Mouse (Mus musculus) intestine, embryonic 14.5 days (tissue): ENCODE measurements at regions not wholly inside any gene's neighbourhood (a gene's known extent, or its start where the extent isn't known, plus 50 kb on each side); places are given as distances from the start of the nearest gene placed in this dataset.

Experiments
- ATAC-seq: fragments of 200-750 bp; cut with Nextera tagmentation; replicated peaks from 2 replicates; pipeline ENCODE4 v1.8.0; 2017; ENCODE audit warnings: low read depth, moderate number of reproducible peaks, moderate TSS enrichment, moderate library complexity; ENCODE audit not compliant: low FRiP score, low TSS enrichment
- DNase-seq: peaks from one replicate; pipeline ENCODE4 v3.0.0-alpha.2; 2018; ENCODE audit warnings: low spot score
- H3K27ac ChIP-seq: fragments of 300-500 bp; sonication (generic); 2 replicates; pipeline ENCODE4 v1.5.1; 2014; ENCODE audit warnings: low read depth, mild to moderate bottlenecking, control low read depth
- H3K27me3 ChIP-seq: fragments of 300-500 bp; sonication (generic); replicated peaks from 2 replicates; pipeline ENCODE4 v1.6.1; 2014; ENCODE audit warnings: low read length, control low read depth; ENCODE audit not compliant: control insufficient read depth, insufficient read depth
- H3K36me3 ChIP-seq: fragments of 300-500 bp; sonication (generic); 2 replicates; pipeline ENCODE4 v1.6.1; 2014; ENCODE audit warnings: low read length, control low read depth; ENCODE audit not compliant: control insufficient read depth, insufficient read depth
- H3K4me1 ChIP-seq: fragments of 300-500 bp; sonication (generic); replicated peaks from 2 replicates; pipeline ENCODE4 v1.6.1; 2014; ENCODE audit warnings: low read length, control low read depth, mixed read lengths; ENCODE audit not compliant: control insufficient read depth, insufficient read depth
- H3K4me2 ChIP-seq: fragments of 300-500 bp; sonication (generic); 2 replicates; pipeline ENCODE4 v1.6.1; 2014; ENCODE audit warnings: low read length
- H3K4me3 ChIP-seq: fragments of 300-500 bp; sonication (generic); 2 replicates; pipeline ENCODE4 v1.5.1; 2014; ENCODE audit warnings: low read depth, low read length, control low read depth, mixed read lengths
- H3K9ac ChIP-seq: fragments of 300-500 bp; sonication (generic); 2 replicates; pipeline ENCODE4 v1.6.1; 2014; ENCODE audit warnings: mild to moderate bottlenecking, low read length
- H3K9me3 ChIP-seq: fragments of 300-500 bp; sonication (generic); 2 replicates; pipeline ENCODE4 v1.6.1; 2016; ENCODE audit warnings: low read length, control low read depth; ENCODE audit not compliant: control insufficient read depth
- WGBS: fragments of 180-500 bp; shearing (Covaris S2); extraction: QIAGEN DNeasy Blood & Tissue Kit; methylation state at CpG from one replicate; pipeline ENCODE4 v1.1.7; 2014; 5-methylcytosine and 5-hydroxymethylcytosine counted together

GRCm38 (mm10) chr2:74300366-74300791, 278.9 kb downstream of the Lnpk start:
- DNase-seq (peak; percentile 82), ATAC-seq (peak; percentile 75)
- Histone ChIP-seq H3K27me3 (0 out of 2 replicates have a peak, but pooled peaks cover 2% of the 10 kb centered on the region), H3K9me3 (no peaks in the 10 kb centered on the region), H3K4me2 (peak overlapping the region; percentile 65), H3K4me1 (0 out of 2 replicates have a peak, but pooled peaks cover 3% of the 10 kb centered on the region), H3K27ac (no peak overlapping the region), H3K4me3 (peak overlapping the region; percentile 37), H3K36me3 (no peaks in the 10 kb centered on the region), H3K9ac (0 out of 2 replicates have a peak overlapping the region, but pooled peaks have one; percentile 10)
- 1% methylated on average over 11 of the region's 11 CpGs for whole genome bisulfite sequencing

DNA sequence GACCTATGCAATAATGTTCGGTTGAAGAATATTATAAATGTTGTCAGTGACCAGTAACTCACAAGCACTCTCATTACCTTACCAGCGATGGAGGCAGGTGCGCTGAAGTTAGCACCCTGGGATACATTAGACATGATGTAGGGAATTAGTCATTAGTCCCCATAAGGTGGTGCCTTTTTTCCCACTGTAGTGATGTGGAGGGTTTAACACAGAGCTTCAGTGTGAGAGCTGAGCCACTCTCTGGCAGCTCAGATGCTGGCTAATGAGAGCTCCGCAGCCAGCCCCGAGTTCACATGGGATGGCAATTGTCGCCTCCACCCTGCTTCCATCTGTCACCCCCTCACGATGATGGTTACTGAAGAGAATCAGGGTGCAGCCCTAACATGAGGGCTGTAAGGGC, 286.6 kb downstream of the Lnpk start:
- DNase-seq (no peak), ATAC-seq (no peak)
- Histone ChIP-seq H3K4me3 (no peak overlapping the region), H3K9ac (no peak overlapping the region), H3K27ac (no peak overlapping the region), H3K4me1 (no peaks in the 10 kb centered on the region), H3K36me3 (no peaks in the 10 kb centered on the region), H3K4me2 (no peak overlapping the region), H3K9me3 (no peaks in the 10 kb centered on the region), H3K27me3 (no peaks in the 10 kb centered on the region; the same call in 1 of the 2 replicates)
- 87% methylated on average over 7 of the region's 7 CpGs for WGBS

DNA sequence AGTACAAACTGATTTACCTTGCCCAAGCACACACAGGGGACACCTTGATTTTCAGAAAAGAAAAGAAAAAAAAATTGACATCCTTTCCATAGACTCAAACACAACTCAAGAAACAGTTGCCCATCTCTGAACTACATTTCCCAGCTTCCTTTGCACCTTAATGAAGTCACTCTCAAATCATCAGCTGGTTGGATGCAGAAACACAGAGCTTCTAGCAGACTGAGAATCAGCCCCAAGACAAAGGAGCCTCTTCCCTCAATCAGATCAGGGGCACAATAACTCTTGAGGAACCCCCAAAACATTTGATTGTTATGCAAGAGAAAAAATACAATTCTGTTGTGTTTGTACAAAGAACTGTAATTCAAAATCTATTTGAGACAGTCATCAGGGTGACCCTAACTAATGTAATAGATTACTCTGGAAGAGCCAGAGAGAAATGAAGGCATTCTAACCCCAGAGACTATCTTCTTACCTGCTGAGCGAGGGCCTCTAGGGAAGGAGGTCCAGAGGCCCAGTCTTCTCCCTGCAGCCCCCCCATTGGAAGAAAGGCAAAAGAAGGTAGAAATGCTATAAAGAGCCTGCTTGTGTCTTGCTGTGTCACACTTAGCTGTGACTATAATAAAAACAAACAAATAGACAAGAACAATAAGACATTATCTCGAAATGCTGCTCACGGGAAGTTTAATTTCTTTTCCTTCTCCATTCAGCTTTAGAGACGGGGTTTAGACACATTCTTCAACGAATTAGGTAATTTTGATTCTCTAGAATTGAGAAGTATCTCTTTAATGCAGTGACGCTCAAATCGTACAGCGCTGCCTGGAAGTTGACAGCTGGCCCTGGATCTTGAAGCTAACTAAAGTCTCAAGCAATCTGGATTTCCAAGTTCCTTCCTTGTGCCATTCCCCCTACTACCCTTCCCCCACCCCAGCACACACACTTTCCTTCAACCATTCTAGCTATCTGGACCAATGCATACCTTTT, 287.5 kb downstream of the Lnpk start:
- Histone ChIP-seq H3K27me3 (no peaks in the 10 kb centered on the region; the same call in 1 of the 2 replicates), H3K9ac (no peak overlapping the region), H3K36me3 (no peaks in the 10 kb centered on the region), H3K4me2 (no peak overlapping the region), H3K9me3 (no peaks in the 10 kb centered on the region), H3K4me3 (no peak overlapping the region), H3K4me1 (no peaks in the 10 kb centered on the region), H3K27ac (no peak overlapping the region)
- WGBS: 88% methylated on average over 8 of the region's 8 CpGs
- ATAC-seq (no peak), DNase-seq (no peak)

GRCm38 (mm10) chr2:74285624-74286023, 293.6 kb downstream of the Lnpk start:
- Histone ChIP-seq H3K27ac (no peak overlapping the region), H3K36me3 (no peaks in the 10 kb centered on the region), H3K9ac (no peak overlapping the region), H3K4me1 (no peaks in the 10 kb centered on the region), H3K9me3 (no peaks in the 10 kb centered on the region), H3K27me3 (no peaks in the 10 kb centered on the region; the same call in 1 of the 2 replicates), H3K4me3 (no peak overlapping the region), H3K4me2 (no peak overlapping the region)
- 90% methylated on average over 4 of the region's 4 CpGs for WGBS
- ATAC-seq: no peak
- no peak for DNase-seq

DNA sequence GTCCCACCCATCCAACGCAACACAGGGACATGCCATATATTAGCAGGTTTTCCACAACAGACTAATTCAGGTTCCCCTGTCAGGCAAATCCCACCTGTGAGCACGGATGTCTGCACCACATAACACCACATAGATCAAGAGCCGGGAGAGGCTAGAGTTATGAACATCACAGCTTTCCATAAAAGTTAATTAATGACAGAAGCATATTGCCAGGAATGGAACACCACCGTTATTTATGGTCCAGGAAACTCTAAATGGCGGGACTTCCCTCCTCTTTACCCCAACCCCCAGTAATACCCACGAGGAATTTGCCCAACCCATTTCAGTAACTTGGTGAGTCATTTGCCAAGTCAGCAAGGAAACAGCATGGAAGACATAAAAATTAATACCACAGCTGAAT, 314.3 kb downstream of the Lnpk start:
- H3K4me2 ChIP-seq: no peak overlapping the region
- 59% methylated on average over 6 of the region's 6 CpGs for WGBS
- H3K4me1 ChIP-seq: 0 out of 2 replicates have a peak, but pooled peaks cover 2% of the 10 kb centered on the region
- H3K36me3 ChIP-seq: no peaks in the 10 kb centered on the region
- no peaks in the 10 kb centered on the region for H3K27me3 ChIP-seq
- H3K9ac ChIP-seq: no peak overlapping the region
- no peak for DNase-seq
- ATAC-seq: no peak
- no peaks in the 10 kb centered on the region for H3K9me3 ChIP-seq
- H3K27ac ChIP-seq: no peak overlapping the region
- no peak overlapping the region for H3K4me3 ChIP-seq

GRCm38 (mm10) chr2:74257034-74257781, 322.0 kb downstream of the Lnpk start:
- Histone ChIP-seq H3K4me1 (no peaks in the 10 kb centered on the region; the same call in 1 of the 2 replicates), H3K27ac (no peak overlapping the region), H3K4me3 (no peak overlapping the region), H3K9ac (no peak overlapping the region), H3K9me3 (no peaks in the 10 kb centered on the region), H3K27me3 (no peaks in the 10 kb centered on the region), H3K4me2 (no peak overlapping the region), H3K36me3 (no peaks in the 10 kb centered on the region)
- 14% methylated on average over 8 of the region's 8 CpGs for WGBS
- DNase-seq: no peak
- peak; percentile 80; the same call in 1 of the 2 replicates for ATAC-seq

DNA sequence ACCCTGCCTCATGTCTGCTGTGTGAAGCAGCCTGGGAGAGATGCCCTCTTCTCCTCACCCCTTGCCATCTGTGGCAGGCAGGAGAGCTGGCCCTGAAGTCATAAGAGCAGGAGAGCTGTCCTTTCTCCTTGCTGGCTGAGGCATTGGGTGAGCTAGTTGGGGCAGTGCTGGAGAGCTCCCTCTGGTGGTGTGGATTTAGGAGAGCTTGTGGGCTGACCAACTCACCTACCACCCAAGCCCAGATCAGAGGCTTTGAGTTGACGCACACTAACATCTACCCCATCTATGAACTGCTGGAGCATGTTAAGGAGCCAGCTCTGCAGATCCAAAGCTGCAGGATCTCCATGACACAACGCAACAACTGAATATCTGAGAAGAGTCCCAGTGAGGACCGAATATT, 331.7 kb downstream of the Lnpk start:
- no peaks in the 10 kb centered on the region for H3K27me3 ChIP-seq
- no peaks in the 10 kb centered on the region for H3K36me3 ChIP-seq
- H3K4me3 ChIP-seq: no peak overlapping the region
- 87% methylated on average over 3 of the region's 3 CpGs for WGBS
- peaks cover 3% of the 10 kb centered on the region; the same call in 1 of the 2 replicates for H3K4me1 ChIP-seq
- no peak overlapping the region for H3K27ac ChIP-seq
- H3K9me3 ChIP-seq: no peaks in the 10 kb centered on the region
- DNase-seq (no peak), ATAC-seq (no peak)
- no peak overlapping the region for H3K4me2 ChIP-seq
- no peak overlapping the region for H3K9ac ChIP-seq

DNA sequence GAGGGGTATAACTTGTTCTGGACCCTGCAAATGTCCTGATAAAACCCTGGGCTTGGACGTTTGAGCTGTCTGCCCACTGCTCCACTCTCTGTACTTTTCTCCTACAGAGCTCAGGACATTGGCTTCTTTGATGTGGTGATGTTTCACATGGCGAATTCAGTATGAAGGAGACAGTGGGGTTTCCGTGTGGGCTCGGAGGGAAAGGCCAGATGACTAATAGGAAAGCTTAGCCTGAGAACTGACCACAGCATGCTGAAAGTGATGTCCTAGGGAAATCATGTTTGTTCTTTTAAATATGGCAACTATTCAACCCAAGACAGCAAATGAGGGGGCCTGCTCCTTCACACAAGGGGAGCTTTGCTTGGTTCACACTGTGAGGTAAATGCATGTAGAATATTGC, 332.6 kb downstream of the Lnpk start:
- no peak overlapping the region for H3K4me2 ChIP-seq
- peaks cover 3% of the 10 kb centered on the region; the same call in 1 of the 2 replicates for H3K4me1 ChIP-seq
- no peaks in the 10 kb centered on the region for H3K27me3 ChIP-seq
- no peak overlapping the region for H3K4me3 ChIP-seq
- no peaks in the 10 kb centered on the region for H3K36me3 ChIP-seq
- WGBS: 81% methylated on average over 4 of the region's 4 CpGs
- no peak overlapping the region for H3K27ac ChIP-seq
- DNase-seq (no peak), ATAC-seq (no peak)
- H3K9ac ChIP-seq: no peak overlapping the region
- H3K9me3 ChIP-seq: no peaks in the 10 kb centered on the region
